Mouse (Mus musculus): ENCODE data around the gene Gm26566.
A peak's percentile ranks its signal among the peaks of the same experiment; 100 is the strongest.

Gm26566 gene

DNA sequence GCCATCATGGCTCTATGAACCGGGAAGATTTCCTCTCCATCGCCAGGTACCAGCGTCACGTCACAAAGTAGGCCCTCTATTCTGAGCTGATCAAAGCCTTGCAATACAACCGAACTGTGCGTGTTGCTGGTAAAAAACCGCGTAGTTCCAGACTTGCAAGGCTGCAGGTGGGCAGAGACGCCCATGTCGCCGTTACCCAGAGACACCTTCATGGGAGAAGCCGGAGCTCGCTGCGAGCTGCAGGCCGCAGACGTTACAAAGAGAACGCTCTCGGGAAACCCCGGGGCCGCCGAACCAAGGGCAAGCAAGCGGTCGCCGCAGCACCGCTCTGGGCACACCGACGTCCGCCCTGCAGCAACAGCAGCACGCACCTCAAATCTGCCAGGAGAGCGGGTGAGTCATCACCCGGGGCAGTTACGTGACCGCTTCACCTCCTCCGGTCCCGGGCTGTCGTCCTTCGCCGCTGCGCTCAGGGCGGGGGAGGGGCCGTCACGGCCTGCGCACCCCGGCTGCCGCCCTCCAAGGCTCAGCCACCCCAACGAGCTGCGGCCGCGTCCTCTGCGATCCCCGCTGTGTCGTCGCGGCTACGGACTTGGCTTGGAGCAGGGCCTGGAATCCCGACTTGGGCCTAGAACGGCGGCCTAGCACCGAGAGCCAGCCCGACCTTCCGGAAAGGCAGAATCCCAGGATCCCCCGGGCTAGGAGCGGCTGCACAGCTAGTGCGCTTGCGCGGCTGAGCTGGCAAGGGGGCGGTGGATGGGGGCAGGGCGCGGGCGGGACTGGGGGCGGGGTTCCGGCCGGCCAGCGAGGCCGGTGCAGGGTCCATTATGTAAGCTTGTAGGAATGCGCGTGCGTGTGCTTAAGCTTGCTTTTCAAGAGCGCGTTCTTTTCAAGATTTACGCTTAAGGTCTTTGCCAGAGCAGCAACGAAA is at the start of gene Gm26566, which contains the start of gene Klhl9:
TSS of gene Gm26566 (plus strand) at position 15 of the 931 bp plus-strand sequence.
TSS of gene Klhl9 (minus strand) at position 675 of the 931 bp plus-strand sequence.
- peak; percentile 95 for DNase-seq (ENCODE audit: low read depth, low spot score)

DNA sequence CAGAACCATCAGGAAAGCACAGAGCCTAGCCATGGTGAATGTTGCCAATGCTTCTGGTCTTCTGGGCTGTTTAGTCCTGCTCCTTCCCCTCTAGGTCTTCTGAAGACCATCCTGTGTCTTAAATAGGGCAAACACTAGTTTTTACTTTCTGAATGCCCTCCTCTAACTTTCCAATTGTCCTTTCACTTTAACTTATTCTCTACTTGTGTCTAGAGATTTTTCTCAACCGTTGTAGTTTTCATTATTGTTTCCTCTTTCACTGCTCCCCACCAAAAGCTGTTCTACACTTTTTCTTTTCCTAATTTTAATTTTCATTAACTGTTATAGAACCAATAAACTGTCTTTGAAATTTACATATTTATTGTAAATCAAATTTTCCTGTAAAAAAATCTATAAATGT is 44.8 kb upstream of the Gm26566 start, which contains the start of gene Ifna16:
TSS of gene Ifna16 (minus strand) at position 101 of the 400 bp plus-strand sequence.
- no peak for DNase-seq (ENCODE audit: low read depth, low spot score)

DNA sequence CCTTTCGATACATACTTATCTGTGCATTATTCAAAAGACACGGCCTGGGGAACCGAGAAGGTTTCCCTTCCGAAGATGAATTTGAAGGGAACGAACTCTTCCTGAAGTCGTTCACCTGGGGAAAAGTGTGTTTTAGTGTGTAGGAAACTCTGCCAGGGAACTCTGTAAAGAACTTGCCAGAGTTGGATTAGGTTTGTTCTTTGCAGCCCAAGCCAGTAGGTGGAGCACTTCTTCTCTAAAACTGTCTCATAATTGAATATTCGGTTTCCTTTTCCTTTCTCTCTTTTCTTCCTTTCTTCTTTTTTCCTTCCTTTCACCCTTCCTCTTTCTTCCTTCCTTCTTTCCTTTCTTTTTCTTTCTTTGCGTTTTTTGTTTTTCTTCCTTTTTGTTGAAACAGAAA is 41.2 kb upstream of the Gm26566 start:
- no peak for DNase-seq (ENCODE audit: low read depth, low spot score)

DNA sequence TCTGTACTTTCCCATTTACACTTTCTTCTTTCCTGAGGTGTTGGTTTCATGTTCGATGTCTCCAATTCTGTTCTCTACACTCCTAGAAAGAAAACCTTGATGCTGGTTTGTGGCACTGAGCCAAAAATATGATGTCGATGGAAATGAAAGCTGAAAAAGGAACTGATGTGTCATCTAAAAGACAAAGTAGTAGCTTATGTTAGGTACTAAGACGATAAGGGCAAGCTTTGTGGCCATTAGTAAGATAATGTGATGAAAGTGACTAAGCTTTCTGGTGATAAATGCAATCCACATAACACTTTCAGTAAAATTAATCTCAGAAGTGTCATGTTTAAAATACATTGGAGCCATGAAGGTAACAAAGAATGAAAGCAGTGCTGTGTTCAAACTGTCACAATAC is 40.3 kb upstream of the Gm26566 start:
- no peak for DNase-seq (ENCODE audit: low read depth, low spot score)

DNA sequence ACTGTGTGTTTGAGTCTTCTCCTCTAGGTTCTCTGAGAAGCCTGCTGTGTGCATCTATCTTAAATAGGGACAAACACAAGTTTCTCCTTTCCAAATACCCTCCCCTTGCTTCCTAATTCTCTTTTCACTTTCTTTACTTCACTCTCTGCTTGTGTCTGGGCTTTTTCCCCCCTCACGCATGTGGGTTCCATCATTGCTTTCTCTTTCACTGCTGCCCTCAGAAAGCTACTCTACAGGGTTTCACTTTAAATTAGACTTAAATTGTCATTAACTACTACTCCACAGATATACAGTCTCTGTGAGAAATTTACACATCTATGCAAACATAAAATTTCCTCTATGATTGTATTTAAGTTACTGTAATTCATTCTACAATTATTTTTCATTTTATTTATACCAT is 37.8 kb upstream of the Gm26566 start, which contains the start of gene Ifna2:
TSS of gene Ifna2 (minus strand) at position 101 of the 400 bp plus-strand sequence.
- DNase-seq (ENCODE audit: low read depth, low spot score), result no peak

DNA sequence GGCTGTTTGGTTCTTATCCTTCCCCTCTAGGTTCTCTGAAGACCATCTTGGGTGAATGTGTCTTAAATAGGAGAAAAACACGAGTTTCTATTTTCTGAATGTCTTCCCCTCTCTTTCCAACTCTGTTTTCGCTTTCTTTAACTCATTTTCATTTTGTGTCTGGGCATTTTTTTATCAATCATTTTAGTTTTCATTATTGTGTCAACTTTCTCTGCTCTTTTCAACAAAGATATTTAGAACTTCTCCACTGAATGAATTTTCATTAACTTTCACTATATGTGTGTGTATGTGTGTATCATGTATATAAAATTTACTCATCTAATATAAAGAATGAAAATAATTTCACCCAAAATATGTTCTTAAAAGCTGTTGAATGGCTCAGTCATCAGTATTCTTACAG is 30.3 kb upstream of the Gm26566 start, which contains the start of gene Ifnab:
TSS of gene Ifnab (minus strand) at position 101 of the 400 bp plus-strand sequence.
- no peak for DNase-seq (ENCODE audit: low read depth, low spot score)

DNA sequence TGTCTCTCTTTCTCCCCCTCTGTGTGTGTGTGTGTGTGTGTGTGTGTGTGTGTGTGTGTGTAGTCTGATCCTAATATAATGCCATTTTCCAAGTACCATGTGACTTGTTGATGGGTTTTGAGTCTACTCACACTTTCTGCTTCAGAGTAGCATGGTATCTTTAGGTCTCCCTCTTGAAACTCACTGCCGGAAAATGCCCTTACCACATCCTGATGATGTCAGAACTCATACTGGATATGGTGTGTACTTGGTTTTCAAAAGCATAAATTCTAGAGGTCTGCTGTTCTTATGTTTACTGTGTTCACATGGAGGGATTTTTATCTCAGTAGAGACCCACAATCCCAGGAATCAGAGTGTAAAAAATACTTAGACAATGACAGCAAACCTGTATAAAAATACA is 29.1 kb upstream of the Gm26566 start:
- DNase-seq (ENCODE audit: low read depth, low spot score), result no peak

DNA sequence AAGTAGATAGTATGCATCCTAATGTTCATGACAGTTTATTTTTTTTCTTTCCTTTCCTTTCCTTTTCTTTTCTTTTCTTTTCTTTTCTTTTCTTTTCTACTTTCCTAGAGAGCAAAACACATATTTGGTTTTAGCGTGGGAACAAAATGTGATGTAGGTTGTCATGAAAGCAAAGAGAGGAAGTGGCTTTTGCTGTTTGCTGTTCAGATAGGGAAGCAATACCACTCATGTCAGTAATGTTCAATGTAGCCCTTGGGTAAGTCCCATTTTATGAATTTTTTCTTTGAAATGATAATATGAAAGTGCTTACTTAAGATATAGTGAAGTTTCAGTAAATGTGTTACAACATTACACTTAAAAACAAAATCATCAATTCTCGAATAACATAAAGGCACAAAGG is 28.2 kb upstream of the Gm26566 start:
- DNase-seq (ENCODE audit: low read depth, low spot score), result no peak

DNA sequence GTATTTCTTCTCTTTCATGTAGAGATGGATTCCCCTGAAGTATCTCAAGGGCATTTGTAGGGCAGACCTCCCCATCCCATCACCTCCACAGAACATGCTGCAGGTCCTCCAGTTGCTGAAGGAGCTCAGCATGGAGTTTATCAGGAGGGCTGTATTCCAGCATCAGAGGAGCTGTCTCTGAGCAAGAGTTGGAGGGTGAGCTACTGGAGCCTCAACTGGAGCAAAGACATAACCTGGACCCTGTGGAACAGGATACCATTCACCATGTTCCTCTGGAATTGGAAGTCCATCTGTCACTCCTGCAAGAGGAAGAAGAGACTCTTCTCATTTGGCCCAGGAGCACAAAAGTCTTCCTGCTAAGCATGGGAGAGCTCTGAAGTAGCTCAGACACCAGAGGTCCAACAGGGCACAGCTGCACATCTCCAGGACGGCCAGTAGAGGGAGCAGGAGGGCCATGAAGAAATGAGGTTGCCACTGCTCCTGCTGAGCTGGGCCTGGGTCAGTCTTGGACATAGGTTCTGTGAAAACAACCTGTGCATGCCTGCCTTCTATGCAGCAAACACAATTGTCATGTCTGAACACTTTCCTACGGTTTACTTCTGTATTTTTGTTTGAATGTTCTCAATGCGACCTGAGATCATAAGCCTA is 25.2 kb upstream of the Gm26566 start:
- peak; percentile 80 for DNase-seq (ENCODE audit: low read depth, low spot score)

DNA sequence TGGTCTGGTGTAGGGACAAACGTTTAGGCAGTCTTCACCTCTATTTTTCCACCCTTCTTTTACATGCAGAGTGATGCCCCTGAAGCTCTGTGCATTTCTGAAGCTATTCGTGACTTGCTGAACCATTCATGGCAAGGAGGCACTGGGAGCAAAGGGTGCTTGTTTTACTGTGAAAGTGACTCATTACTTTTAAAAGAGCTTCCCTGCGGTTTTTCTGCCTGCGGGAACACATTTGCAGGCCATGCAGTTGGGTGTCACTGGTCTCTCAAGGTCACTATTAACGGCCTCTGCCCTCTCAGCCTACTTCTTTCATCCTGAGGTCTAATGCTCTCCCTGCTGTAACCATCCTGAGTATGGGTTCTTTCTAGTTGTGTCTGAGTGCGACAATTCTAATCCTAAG is 24.5 kb upstream of the Gm26566 start:
- no peak for DNase-seq (ENCODE audit: low read depth, low spot score)

DNA sequence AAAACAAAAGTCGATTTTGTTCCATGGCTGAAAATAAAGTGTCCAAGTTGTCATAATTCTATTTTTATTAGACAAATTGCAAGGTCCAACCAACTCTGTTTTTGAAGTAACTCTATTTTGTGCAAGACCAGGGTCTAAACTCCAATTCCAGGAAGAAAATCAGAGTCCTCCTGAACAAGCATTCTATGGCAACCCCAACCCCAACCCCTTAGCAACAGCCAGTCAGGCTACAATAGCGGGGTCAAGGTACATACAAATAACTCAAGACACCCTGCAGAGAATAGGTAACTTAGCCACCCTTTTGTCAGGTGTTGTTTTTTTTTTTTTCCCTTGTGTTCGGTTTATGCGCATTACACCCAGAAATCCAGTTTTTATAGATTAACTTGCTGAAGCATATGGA is 23.9 kb upstream of the Gm26566 start:
- no peak for DNase-seq (ENCODE audit: low read depth, low spot score)

DNA sequence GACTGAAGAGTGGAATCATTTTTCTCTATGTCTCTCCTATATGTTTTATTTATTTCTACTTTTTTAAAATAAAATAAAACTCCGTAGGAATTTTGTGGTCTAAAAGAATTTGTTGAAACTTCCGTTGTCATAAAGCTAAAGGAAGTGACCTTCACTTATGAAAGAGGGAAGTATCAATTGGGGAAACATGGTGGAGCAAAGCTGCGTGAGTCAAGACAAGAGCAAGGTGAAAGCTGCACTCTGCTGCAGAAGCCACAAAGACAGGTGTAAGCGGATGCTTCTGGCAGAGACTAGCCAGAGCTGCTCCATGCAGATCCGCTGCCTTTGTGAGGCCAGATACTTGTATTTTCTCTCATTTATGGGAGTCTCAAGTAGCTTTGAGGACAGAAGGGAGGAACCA is 22.8 kb upstream of the Gm26566 start:
- no peak for DNase-seq (ENCODE audit: low read depth, low spot score)

DNA sequence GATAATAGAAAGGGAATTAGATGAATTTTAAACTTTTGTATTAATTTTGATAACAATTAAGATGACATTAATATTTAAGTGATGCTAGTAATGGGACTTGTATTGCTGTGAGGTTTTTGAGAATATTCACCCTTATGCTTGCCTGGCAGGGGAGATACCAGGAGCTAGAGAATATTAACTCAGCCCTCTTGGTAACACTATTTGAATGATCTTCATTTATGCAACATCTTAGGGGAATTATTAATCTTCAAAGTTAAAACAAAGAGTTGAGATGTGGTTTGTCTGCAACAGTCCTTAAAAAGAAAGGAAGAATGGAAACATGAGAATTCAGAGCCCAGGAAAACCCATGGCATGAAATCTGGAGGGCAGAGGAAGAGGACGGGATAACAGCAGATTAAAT is 22.3 kb upstream of the Gm26566 start:
- DNase-seq (ENCODE audit: low read depth, low spot score), result no peak

DNA sequence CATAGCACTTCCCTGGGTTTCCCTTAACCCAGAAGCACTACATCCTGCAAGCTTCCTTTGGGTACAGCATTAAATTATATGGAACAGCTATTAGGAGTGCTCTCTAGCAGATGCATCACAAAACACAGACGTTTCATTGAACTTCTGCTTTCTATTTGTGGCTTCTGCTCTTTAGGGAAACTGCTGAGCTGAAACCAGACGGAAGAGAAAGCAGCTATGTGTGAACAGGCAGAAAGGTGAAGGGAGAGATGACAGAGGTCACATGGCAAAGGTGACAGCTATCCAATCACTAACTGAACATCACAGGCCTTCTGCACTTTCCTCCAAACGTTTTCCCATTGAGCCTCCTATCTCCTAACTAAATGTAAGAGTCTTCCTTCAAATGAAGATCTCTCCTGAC is 15.7 kb upstream of the Gm26566 start:
- DNase-seq (ENCODE audit: low read depth, low spot score), result no peak

DNA sequence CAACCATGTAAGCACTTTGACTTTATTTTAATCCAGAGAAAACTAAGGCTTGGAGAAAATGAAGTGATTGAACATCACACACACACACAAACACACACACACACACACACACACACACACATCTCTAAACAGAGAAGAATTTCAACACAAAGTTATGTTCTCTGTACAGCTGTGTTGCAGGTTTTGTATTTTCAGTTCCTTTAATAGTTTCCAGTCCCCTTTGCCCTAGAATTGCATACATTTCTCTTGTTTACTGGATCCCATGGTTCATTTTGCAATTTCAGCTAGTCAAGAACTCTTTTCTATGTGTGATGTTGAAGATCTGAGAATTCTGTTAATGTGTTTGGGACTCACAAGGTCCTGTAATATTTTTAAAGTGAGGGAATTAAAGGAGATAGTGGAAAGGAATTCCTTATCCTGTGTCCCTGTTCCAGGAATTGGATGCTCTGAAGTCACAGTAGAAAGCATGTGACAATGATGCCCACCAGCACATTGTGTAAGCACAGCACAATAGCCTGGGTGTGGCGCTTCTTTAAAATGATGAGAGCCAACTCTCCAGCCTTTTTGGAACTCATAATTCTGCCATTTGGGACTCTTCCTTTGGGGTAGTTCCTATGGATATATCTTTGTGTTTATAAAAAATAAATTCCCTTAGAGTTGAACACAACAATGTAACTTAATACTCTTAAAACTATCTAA is 14.3 kb upstream of the Gm26566 start:
- no peak for DNase-seq (ENCODE audit: low read depth, low spot score)

DNA sequence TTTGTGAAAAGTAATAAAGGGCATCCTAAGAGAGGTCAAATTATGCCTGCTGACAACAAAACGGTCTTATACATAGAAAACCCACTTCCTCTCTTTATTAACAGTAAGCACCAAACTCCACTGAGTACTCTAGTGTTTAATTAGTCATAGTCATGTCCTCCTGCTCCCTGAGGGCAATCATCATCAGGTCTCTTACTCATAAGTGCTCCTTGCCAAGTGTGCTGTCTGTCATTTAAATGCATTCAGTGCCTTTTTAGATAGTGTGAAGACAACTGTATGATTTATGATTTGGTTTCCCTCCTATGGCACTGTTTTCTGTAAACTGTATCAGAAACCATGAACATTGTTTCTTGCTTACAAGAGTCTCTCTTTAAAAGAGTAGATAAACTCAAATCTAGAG is 7.3 kb upstream of the Gm26566 start:
- DNase-seq (ENCODE audit: low read depth, low spot score), result no peak

DNA sequence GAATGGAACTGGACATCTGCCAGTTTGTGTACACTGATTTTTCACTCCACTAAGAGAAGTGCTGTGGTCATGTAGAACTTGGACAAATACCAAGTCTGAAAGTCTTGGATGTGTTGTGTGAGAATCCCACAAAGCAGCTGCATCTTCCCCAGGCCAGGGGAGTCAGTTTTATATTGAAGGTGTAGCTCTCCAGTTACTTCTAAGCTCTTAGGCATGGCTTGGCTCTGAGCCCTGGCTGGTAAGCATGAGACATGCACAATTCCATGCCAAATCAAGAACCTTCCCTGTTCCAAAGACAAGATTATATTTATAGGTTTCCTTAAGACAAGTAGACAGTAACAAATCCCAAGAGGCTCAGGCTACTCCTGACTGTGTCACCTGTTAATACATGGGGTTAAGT is 6.5 kb upstream of the Gm26566 start:
- no peak for DNase-seq (ENCODE audit: low read depth, low spot score)

DNA sequence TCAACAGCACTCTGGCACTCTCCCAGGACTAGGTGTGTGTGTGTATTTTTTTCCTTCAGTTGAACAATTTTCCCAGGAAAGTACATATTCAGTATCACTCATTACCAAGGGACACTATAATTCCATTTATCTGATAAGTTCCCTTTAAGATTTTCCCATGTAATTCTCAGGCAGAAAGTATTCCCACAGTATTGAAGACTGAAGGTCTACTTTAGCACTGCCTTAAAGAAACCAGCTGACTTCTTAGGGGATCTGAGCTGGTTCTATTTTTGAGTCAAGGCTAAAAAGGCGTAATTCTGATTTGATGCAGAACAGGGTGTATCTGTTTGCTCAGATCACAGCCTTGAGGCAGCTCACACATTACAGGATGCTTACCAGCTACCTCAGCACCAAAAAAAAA is 2.9 kb upstream of the Gm26566 start:
- no peak for DNase-seq (ENCODE audit: low read depth, low spot score)

DNA sequence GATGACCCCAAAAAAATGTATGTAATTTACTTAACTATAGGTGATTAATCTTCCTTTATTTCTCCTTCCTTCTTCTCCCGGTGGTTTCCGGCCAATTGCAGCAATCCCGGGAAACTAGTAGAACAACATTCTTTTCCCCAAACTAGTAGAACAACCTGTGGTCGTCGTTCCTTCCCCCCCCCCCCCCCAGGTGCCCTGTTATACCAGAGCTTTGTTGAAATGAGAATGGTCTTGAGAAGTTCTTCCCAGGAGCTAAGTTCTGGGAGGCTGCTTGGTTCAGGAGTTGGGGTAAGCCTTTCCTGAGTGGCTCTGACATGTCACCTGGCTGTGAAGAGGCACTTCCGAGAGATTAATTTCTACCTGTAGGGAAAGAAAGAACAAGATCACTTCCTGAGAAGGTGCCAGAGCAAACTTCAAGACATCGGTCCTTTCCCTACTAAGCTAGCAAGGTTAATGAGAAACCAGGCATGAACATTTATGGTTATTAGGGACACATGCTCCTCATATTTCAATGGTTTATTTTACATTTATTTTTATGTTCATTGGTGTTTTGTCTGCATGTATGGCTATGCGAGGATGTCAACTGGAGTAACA is 2.0 kb downstream of the Gm26566 start:
- DNase-seq (ENCODE audit: low read depth, low spot score), result no peak

DNA sequence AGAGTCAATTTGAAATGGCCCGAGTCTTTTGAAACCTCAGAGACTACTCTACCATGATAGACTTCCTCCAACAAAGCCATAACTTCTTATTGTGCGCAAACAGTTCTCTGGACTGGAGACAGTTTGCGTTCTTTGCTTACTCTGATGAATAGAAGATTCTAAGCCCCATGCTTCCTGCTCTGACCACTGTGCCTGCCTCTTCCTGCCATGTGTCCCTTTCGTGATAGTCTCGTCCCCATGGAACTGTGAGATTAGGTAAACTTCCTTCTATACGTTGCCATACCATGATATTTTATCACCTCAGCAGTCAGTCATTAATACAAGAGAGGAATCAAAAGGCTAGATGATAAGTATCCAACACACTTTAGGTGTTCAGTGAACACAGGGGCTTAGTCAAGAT is 5.1 kb downstream of the Gm26566 start:
- no peak for DNase-seq (ENCODE audit: low read depth, low spot score)

DNA sequence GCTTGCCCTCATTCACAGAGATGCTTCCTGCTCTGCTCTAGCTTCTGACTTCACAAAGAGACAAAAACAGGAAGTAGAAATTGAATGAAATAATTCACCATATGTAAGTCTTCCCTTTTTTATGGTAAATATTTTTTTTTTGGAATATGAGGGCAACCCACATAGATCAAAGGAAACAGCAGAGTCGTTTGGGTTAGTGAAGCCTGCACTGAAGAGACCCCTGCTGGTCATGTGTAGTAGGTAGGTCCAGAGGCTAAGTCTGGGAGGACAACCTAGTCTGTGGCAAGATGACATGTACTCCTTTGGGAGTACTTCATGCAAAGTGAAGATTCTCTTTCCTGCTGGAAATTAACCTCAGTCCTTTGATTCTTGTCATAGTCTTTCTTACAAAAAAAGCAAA is 5.7 kb downstream of the Gm26566 start:
- DNase-seq (ENCODE audit: low read depth, low spot score), result no peak

DNA sequence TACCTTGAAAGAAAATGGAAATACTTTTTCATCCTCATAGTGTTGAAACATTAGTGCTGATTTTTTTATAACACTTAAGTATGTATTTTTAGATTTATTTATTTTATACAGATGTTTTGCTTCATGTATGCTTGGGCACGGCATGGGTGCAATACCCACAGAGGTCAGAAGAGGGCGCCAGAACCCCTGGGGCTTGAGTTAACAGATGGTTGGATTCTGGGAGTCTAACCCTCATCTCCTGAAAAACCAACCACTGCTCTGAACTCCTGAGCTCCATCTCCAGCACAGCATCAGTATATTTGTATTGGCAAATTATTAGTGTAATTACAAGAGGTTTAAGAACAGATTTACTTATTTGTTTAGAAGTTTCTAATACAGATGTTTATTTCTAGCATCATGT is 16.9 kb downstream of the Gm26566 start:
- peak; percentile 77 for DNase-seq (ENCODE audit: low read depth, low spot score)
